ENCODE assay signal across 8 mouse cellular contexts in the genomic region with DNA sequence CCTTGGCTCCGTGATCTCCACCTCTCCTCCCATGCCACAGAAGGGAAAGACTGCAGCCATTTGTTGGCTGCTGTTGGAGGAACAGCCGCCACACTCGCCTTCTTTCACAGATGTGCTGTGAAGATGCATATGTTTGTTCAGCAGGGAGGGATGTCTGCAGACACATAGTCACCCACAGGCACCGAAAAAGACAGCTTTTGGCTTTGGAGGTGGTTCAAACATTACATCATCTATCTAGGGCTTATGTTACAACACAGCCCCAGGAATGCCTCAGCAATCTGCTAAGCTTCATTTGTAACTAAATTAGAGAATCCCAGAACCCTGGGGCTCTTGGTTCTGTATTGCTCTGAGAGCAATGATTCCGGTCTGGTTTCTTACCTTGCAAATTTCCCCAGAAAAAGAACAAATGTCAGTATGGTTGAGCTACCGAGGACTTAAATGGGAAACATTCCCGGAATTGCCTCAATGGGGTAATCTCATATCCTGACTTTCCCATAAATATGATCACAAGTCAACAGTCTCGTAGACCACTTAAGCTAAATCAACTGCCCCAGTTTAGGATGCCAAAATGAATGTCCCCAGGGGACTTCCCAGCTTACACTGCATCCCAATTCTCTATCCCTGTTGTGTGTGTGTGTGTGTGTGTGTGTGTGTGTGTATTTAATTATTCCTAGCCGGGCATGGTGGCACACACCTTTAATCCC. TPM values are rescaled to one million over a fixed set of nuclear protein-coding genes. Genes with fewer than 3 reads are reported as not detected.
DNase-seq lines count a peak whose midpoint lies in the region; ATAC-seq lines count a peak whose summit lies in the region.

No protein-coding gene starts in this region.

- H3K9me3 ChIP-seq in heart, embryonic 16.5 days (replicated peaks; ENCODE audit: control insufficient read depth, low read length) = no peaks in the 10 kb centered on the region

- H3K36me3 ChIP-seq in heart, embryonic 16.5 days (ENCODE audit: control insufficient read depth, insufficient read depth) = no peaks in the 10 kb centered on the region

- 51% methylated on average over 9 of the region's 9 CpGs for WGBS in heart, embryonic 16.5 days

- H3K9ac ChIP-seq in heart, embryonic 16.5 days (ENCODE audit: low read length) = no peak overlapping the region

- ATAC-seq in heart, embryonic 16.5 days (replicated peaks; ENCODE audit: extremely low read depth, insufficient read depth, low FRiP score) = peak; percentile 51; the same call in 1 of the 2 replicates

- H3K27ac ChIP-seq in heart, embryonic 16.5 days (ENCODE audit: low read length) = peak overlapping the region; percentile 61

- no peak overlapping the region for H3K4me3 ChIP-seq in heart, embryonic 16.5 days (ENCODE audit: low read length)

- H3K4me1 ChIP-seq in heart, embryonic 16.5 days (ENCODE audit: control insufficient read depth, insufficient read depth, low read length) = peaks cover 13% of the 10 kb centered on the region

- H3K4me2 ChIP-seq in heart, embryonic 16.5 days (ENCODE audit: low read depth, low read length) = no peak overlapping the region

- peaks cover 5% of the 10 kb centered on the region for H3K27me3 ChIP-seq in heart, embryonic 16.5 days (ENCODE audit: control insufficient read depth, insufficient read depth, low read length)

- DNase-seq in layer of hippocampus, adult 11-12 months (ENCODE audit: low spot score) = peak; percentile 70
- DNase-seq in layer of hippocampus, postnatal 10 days (ENCODE audit: low spot score in 2 of 2) = no peak
- DNase-seq in cerebellum, adult 11-12 months = peak; percentile 41
- peak; percentile 69 to 70 for DNase-seq in right cerebral cortex, adult 2 months (ENCODE audit: low spot score in 2 of 2)
- no peak for DNase-seq in kidney, postnatal 4 days
- DNase-seq in urinary bladder, postnatal 4 days (ENCODE audit: low spot score in 2 of 2) = no peak
- DNase-seq in kidney, postnatal 25 days = no peak

RNA-seq across cellular contexts. Expression of a gene that starts 5.5 kb away (rescaled TPM):
- 1 to 10 TPM; 1.9 to 2.7 TPM for total RNA-seq in layer of hippocampus, postnatal 10 days (2021)
- 8.8 and 15.1 TPM in 2 replicates for polyA plus RNA-seq in heart, embryonic 16.5 days (2015; fragmentation: Nextera tagmentation; extraction: Ambion mirVana)

Comparison
In these comparisons a context has a peak if more than half of its experiments do, and no peak if none do; other contexts are left out.
1. DNase-seq: peak in layer of hippocampus, adult 11-12 months (single experiment), cerebellum, adult 11-12 months (single experiment) and right cerebral cortex, adult 2 months (2 of 2); none in layer of hippocampus, postnatal 10 days (0 of 2), kidney, postnatal 4 days (0 of 2), urinary bladder, postnatal 4 days (0 of 2) and kidney, postnatal 25 days (0 of 2).